Mouse (Mus musculus) ES-E14 (cell line): ENCODE results near the gene Gja3. TPM values are rescaled to one million over a fixed set of nuclear protein-coding genes. Genes with fewer than 3 reads are reported as not detected.
A peak's percentile ranks its signal among the peaks of the same experiment; 100 is the strongest.

Source experiments
- DNase-seq: peaks from one replicate; pipeline ENCODE4 v3.0.0-alpha.2; 2013; ENCODE audit warnings: low read depth, low spot score
- H3K27ac ChIP-seq: 2 replicates; pipeline ENCODE4 v1.5.1; 2012; ENCODE audit warnings: low read depth, mild to moderate bottlenecking, low read length, moderate library complexity, mixed read lengths; ENCODE audit not compliant: poor library complexity, insufficient read depth, severe bottlenecking
- H3K36me3 ChIP-seq: 2 replicates; pipeline ENCODE4 v1.6.1; 2012; ENCODE audit warnings: mild to moderate bottlenecking, low read length, moderate library complexity, mixed read lengths; ENCODE audit not compliant: control insufficient read depth, poor library complexity, insufficient read depth, severe bottlenecking
- H3K4me1 ChIP-seq, 2 experiments: fragments of 150-350 bp in 1 of 2; sonication (generic) in 1 of 2; 2 replicates each; pipeline ENCODE4 v1.6.1; 2012; ENCODE audit warnings: low read length in 2 of 2, mild to moderate bottlenecking in 1 of 2, mixed read lengths in 1 of 2; ENCODE audit not compliant: control insufficient read depth in 2 of 2, insufficient read depth in 2 of 2, poor library complexity in 1 of 2
- H3K4me3 ChIP-seq, 2 experiments: fragments of 150-350 bp in 1 of 2; sonication (generic) in 1 of 2; 2 replicates each; pipeline ENCODE4 v1.5.1; 2012; ENCODE audit warnings: low read length in 2 of 2, low read depth in 1 of 2, mild to moderate bottlenecking in 1 of 2, mixed read lengths in 1 of 2; ENCODE audit not compliant: insufficient read depth in 1 of 2, poor library complexity in 1 of 2, severe bottlenecking in 1 of 2
- H3K9ac ChIP-seq: 2 replicates; pipeline ENCODE4 v1.6.1; 2012; ENCODE audit warnings: low read depth, mild to moderate bottlenecking, low read length, mixed read lengths; ENCODE audit not compliant: poor library complexity, insufficient read depth, severe bottlenecking
- H3K9me3 ChIP-seq: fragments of 150-350 bp; sonication (generic); 2 replicates; pipeline ENCODE4 v1.6.1; 2012; ENCODE audit warnings: low read depth, mild to moderate bottlenecking, low read length; ENCODE audit not compliant: control insufficient read depth, insufficient read depth
- CHD2 ChIP-seq: IDR thresholded peaks from 2 replicates; pipeline ENCODE4 v1.6.1; 2014; ENCODE audit warnings: mild to moderate bottlenecking, low read depth, low read length, inconsistent platforms
- HCFC1 ChIP-seq: IDR thresholded peaks from 2 replicates; pipeline ENCODE4 v1.6.1; 2012; ENCODE audit warnings: low read length, inconsistent platforms, borderline replicate concordance; ENCODE audit not compliant: insufficient read depth
- MAFK ChIP-seq: IDR thresholded peaks from 2 replicates; pipeline ENCODE4 v1.6.1; 2014; ENCODE audit warnings: mild to moderate bottlenecking, low read depth, low read length, inconsistent platforms; ENCODE audit not compliant: insufficient read depth
- ZC3H11A ChIP-seq: IDR thresholded peaks from 2 replicates; pipeline ENCODE4 v1.6.1; 2012; ENCODE audit warnings: low read depth, mild to moderate bottlenecking, inconsistent platforms, low read length, borderline replicate concordance
- ZNF384 ChIP-seq: IDR thresholded peaks from 2 replicates; pipeline ENCODE4 v1.6.1; 2012; ENCODE audit warnings: low read depth, low read length, inconsistent platforms
- in situ Hi-C, 2 experiments: fragments of 600-800 bp; cut with MboI; formaldehyde crosslinking; loops; one replicate each; pipeline ENCODE4 v1.15.1; 2025; ENCODE audit warnings: low sequenced_read_pairs in 2 of 2, inconsistent platforms in 1 of 2; ENCODE audit not compliant: unreplicated experiment in 2 of 2
- total RNA-seq: library from RNA; depleted of rRNA; stranded (reverse); fragments of 300-350 nt; gene quantifications from 2 replicates; pipeline ENCODE4 v1.2.3, GENCODE M21; 2012; rRNA removed

Gja3 gene
- total RNA-seq = 0.31 and 1.1 TPM in 2 replicates

GRCm38 (mm10) chr14:57057563-57058321, at the start of gene Gja3:
Gja3 (minus strand) TSS chr14:57058100.
- in situ Hi-C loops = no loop called here
- no peak for TF ChIP-seq ZC3H11A
- TF ChIP-seq HCFC1 = no peak
- TF ChIP-seq ZNF384 = no peak
- no peak for TF ChIP-seq CHD2
- no peak for TF ChIP-seq MAFK
- no peaks in the 10 kb centered on the region for H3K9me3 ChIP-seq
- peak within 1 kb of the TSS; percentile 80 to 96 for H3K4me3 ChIP-seq
- no peaks in the 10 kb centered on the region for H3K4me1 ChIP-seq
- peak within 1 kb of the TSS; percentile 48 for H3K9ac ChIP-seq
- peak; percentile 51 for DNase-seq
- H3K36me3 ChIP-seq = no peaks in the 10 kb centered on the region
- no peak within 1 kb of the TSS for H3K27ac ChIP-seq

- TF ChIP-seq HCFC1 (no peak), CHD2 (no peak), ZC3H11A (no peak), MAFK (no peak), ZNF384 (no peak)
- in situ Hi-C loops = loop anchor here in 1 of 2 experiments (25.0 kb wide), 1 partner anchor 230 kb away; no protein-coding TSS in a partner anchor
- Histone ChIP-seq H3K9ac (no peak overlapping the region), H3K9me3 (no peaks in the 10 kb centered on the region), H3K4me1 (no peaks in the 10 kb centered on the region; a peak in 1 of 4 replicates), H3K4me3 (no peak overlapping the region), H3K36me3 (no peaks in the 10 kb centered on the region), H3K27ac (no peak overlapping the region)
- no peak for DNase-seq
These were observed 49.2 kb upstream of the Gja3 start for GRCm38 (mm10) chr14:57107091-57107490.

GRCm38 (mm10) chr14:57105721-57106120, 47.8 kb upstream of the Gja3 start:
- no peak for DNase-seq
- H3K4me3 ChIP-seq = no peak overlapping the region
- no peaks in the 10 kb centered on the region for H3K9me3 ChIP-seq
- H3K9ac ChIP-seq = no peak overlapping the region
- no peaks in the 10 kb centered on the region for H3K36me3 ChIP-seq
- H3K4me1 ChIP-seq = no peaks in the 10 kb centered on the region; a peak in 1 of 4 replicates
- no peak overlapping the region for H3K27ac ChIP-seq
- TF ChIP-seq ZNF384 = no peak
- TF ChIP-seq CHD2 = no peak
- no peak for TF ChIP-seq MAFK
- TF ChIP-seq ZC3H11A = no peak
- in situ Hi-C loops = loop anchor here in 1 of 2 experiments (25.0 kb wide), 1 partner anchor 232 kb away; no protein-coding TSS in a partner anchor

- no peaks in the 10 kb centered on the region for H3K36me3 ChIP-seq
- TF ChIP-seq HCFC1 (no peak), MAFK (no peak), CHD2 (no peak), ZC3H11A (no peak), ZNF384 (no peak)
- DNase-seq = no peak
- no peaks in the 10 kb centered on the region; a peak in 1 of 4 replicates for H3K4me1 ChIP-seq
- no peak overlapping the region for H3K27ac ChIP-seq
- no peak overlapping the region for H3K9ac ChIP-seq
- peak overlapping the region in 1 of 2 experiments; percentile 76; a peak in 2 of 4 replicates for H3K4me3 ChIP-seq
- in situ Hi-C loops = loop anchor here in 1 of 2 experiments (25.0 kb wide), 1 partner anchor 232 kb away; no protein-coding TSS in a partner anchor
- H3K9me3 ChIP-seq = no peaks in the 10 kb centered on the region
These were observed 47.2 kb upstream of the Gja3 start for GRCm38 (mm10) chr14:57105111-57105510.
